Mouse (Mus musculus) liver, embryonic 12.5 days (tissue): ENCODE measurements around the gene Bckdhb. TPM values are rescaled to one million over a fixed set of nuclear protein-coding genes. Genes with fewer than 3 reads are reported as not detected.

ENCODE experiments used
- ATAC-seq: fragments of 200-750 bp; cut with Nextera tagmentation; 2 replicates; pipeline ENCODE4 v1.8.0; 2017; ENCODE audit warnings: moderate number of reproducible peaks, mild to moderate bottlenecking, moderate library complexity
- H3K27ac ChIP-seq: fragments of 300-500 bp; sonication (generic); 2 replicates; pipeline ENCODE4 v1.5.1; 2016; ENCODE audit warnings: mild to moderate bottlenecking
- H3K27me3 ChIP-seq: fragments of 300-500 bp; sonication (generic); replicated peaks from 2 replicates; pipeline ENCODE4 v1.6.1; 2016; ENCODE audit warnings: mild to moderate bottlenecking, moderate library complexity
- H3K36me3 ChIP-seq: fragments of 300-500 bp; sonication (generic); 2 replicates; pipeline ENCODE4 v1.6.1; 2016; ENCODE audit warnings: mild to moderate bottlenecking, moderate library complexity
- H3K4me1 ChIP-seq: fragments of 300-500 bp; sonication (generic); 2 replicates; pipeline ENCODE4 v1.6.1; 2016
- H3K4me2 ChIP-seq: fragments of 300-500 bp; sonication (generic); 2 replicates; pipeline ENCODE4 v1.6.1; 2016; ENCODE audit warnings: mild to moderate bottlenecking, moderate library complexity
- H3K4me3 ChIP-seq: fragments of 300-500 bp; sonication (generic); 2 replicates; pipeline ENCODE4 v1.5.1; 2016; ENCODE audit warnings: mild to moderate bottlenecking, moderate library complexity
- H3K9ac ChIP-seq: fragments of 300-500 bp; sonication (generic); 2 replicates; pipeline ENCODE4 v1.6.1; 2016; ENCODE audit warnings: mild to moderate bottlenecking, moderate library complexity
- H3K9me3 ChIP-seq: fragments of 300-500 bp; sonication (generic); replicated peaks from 2 replicates; pipeline ENCODE4 v1.6.1; 2016; ENCODE audit warnings: mild to moderate bottlenecking, moderate library complexity
- WGBS: fragments of 180-500 bp; shearing (Covaris S2); methylation state at CpG from one replicate; pipeline ENCODE4 v1.1.7; 2016; ENCODE audit not compliant: insufficient replicate concordance; 5-methylcytosine and 5-hydroxymethylcytosine counted together
- polyA plus RNA-seq: library from polyadenylated mRNA; unstranded; fragments of >200 nt; fragmentation: Nextera tagmentation; extraction: Ambion mirVana; gene quantifications from 2 replicates; pipeline ENCODE4 v1.2.1, GENCODE M21; 2016

Gene Bckdhb
- polyA plus RNA-seq, 1 experiment from 2014 or later = 22.4 TPM

DNA sequence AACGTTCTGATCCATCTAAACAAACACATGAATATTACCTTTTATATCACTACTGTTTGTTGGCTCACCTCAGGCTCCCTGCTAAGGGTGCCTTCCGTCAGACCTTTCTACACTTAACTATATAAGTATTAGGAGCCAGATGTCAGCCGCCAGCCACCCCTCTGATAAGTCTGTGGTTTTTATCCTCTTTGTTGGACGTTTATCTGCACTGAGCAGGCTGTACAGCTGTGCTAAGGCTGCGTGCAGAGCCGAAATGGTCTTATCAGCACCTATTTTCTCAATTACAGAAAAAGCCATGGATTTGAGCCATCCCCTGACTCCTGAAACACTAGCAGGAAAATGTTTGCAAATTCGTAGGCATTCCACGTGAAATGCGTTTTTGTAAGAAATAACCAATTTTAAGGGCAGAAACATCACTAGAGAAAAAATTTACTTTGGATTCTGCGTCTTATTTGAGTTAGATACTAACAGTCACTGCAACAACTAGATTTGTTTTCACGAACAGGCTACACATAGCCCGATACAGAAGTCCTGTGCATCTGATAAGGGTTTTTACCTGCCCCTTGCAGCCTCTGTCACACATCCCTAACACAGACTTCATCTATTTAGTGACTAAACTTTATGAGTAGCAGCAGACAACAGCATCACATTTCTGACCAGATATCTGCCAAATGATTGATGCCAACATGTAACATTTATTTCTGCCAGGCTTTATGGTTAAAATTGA, 188.1 kb downstream of the Bckdhb start:
- ATAC-seq = peak; percentile 99
- H3K27me3 ChIP-seq = no peaks in the 10 kb centered on the region
- peak overlapping the region; percentile 67 for H3K27ac ChIP-seq
- peaks cover 45% of the 10 kb centered on the region for H3K4me1 ChIP-seq
- peak overlapping the region; percentile 63 for H3K4me2 ChIP-seq
- WGBS = 13% methylated on average over 12 of the region's 12 CpGs
- no peaks in the 10 kb centered on the region for H3K9me3 ChIP-seq
- H3K36me3 ChIP-seq = no peaks in the 10 kb centered on the region
- peak overlapping the region; percentile 21 for H3K4me3 ChIP-seq
- peak overlapping the region; percentile 12; the same call in 1 of the 2 replicates for H3K9ac ChIP-seq

DNA sequence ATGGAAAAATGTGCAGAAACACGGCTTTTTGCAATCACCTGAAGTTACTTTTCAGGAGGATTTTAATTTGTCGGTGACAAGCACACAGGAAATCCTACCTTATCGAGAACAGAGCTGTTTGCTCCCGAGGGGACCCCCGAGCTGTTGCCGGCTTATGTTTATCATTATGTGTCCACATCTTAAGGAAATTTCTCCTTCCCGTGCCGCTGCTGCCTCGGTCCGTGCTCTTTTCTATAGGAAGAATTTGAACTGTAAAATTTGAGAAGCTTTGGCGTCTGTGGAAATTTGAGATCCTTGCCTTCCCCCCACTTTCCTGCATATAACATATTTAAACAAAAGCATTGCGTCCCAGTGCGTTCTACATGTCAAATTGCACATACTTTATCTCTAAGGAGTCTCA, 189.3 kb downstream of the Bckdhb start:
- no peak overlapping the region; the same call in 1 of the 2 replicates for H3K9ac ChIP-seq
- no peaks in the 10 kb centered on the region for H3K36me3 ChIP-seq
- peak overlapping the region; percentile 31 for H3K4me3 ChIP-seq
- peaks cover 42% of the 10 kb centered on the region for H3K4me1 ChIP-seq
- H3K9me3 ChIP-seq = no peaks in the 10 kb centered on the region
- ATAC-seq = no peak
- H3K4me2 ChIP-seq = peak overlapping the region; percentile 54
- WGBS = 48% methylated on average over 13 of the region's 13 CpGs
- no peaks in the 10 kb centered on the region for H3K27me3 ChIP-seq
- no peak overlapping the region for H3K27ac ChIP-seq

DNA sequence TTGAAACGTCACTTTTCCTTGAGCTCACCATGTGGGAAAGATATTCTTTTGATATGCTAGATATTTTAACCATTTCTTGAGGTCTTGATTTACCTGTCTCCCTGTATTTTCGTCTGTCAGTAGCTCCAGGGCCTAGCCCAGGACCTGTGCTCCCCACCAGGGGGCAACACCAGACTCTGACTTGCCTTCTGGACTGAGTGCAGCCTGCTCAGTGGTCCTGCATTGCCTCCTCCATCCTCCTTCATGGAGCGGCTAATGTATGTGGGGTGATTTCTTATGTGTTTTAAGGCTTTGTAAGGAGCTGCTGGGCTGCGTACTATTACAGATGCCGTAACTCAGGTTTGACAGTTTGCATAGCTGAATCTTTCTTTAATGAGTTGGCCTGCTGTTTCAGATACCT, 192.4 kb downstream of the Bckdhb start:
- Histone ChIP-seq H3K27me3 (no peaks in the 10 kb centered on the region), H3K36me3 (no peaks in the 10 kb centered on the region), H3K4me2 (no peak overlapping the region), H3K9ac (no peak overlapping the region), H3K27ac (no peak overlapping the region), H3K4me1 (peaks cover 22% of the 10 kb centered on the region), H3K4me3 (no peak overlapping the region), H3K9me3 (no peaks in the 10 kb centered on the region)
- ATAC-seq = no peak
- WGBS = 76% methylated on average over 5 of the region's 5 CpGs

DNA sequence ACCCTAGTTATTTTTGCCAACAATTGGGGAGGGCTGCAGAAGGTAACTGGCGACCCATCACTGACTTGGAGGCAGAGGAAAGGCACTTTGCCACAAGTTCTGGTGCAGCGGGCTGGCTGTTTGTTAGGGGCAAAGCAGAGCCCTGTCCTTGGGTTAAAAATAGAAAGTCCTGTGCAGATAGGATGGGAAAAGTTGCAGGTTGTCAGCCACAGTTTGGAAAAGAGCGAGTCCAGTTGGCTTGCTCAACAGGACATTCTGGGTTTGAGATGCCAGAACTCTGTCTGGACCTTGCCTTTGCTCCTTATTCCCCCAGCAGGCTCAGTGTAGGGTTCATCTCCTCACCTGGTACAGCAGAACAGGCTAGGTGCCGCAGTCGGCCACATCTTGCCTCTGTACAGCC, 200.1 kb downstream of the Bckdhb start:
- Histone ChIP-seq H3K36me3 (no peaks in the 10 kb centered on the region), H3K27ac (no peak overlapping the region), H3K27me3 (no peaks in the 10 kb centered on the region), H3K4me2 (no peak overlapping the region), H3K9me3 (no peaks in the 10 kb centered on the region), H3K9ac (no peak overlapping the region), H3K4me1 (no peaks in the 10 kb centered on the region), H3K4me3 (no peak overlapping the region)
- no peak for ATAC-seq
- WGBS = 83% methylated on average over 5 of the region's 5 CpGs

GRCm38 (mm10) chr9:84130338-84130737, 205.4 kb downstream of the Bckdhb start:
- no peak for ATAC-seq

GRCm38 (mm10) chr9:84135062-84135461, 210.1 kb downstream of the Bckdhb start:
- ATAC-seq = no peak
- 75% methylated on average over 12 of the region's 12 CpGs for WGBS

More at GRCm38 (mm10) chr9:84130338-84130737, 205.4 kb downstream of the Bckdhb start:
- Histone ChIP-seq H3K27me3 (no peaks in the 10 kb centered on the region), H3K4me3 (no peak overlapping the region), H3K9me3 (no peaks in the 10 kb centered on the region), H3K36me3 (no peaks in the 10 kb centered on the region), H3K27ac (no peak overlapping the region), H3K4me1 (no peaks in the 10 kb centered on the region), H3K4me2 (no peak overlapping the region), H3K9ac (no peak overlapping the region)
- WGBS = 74% methylated on average over 6 of the region's 6 CpGs

DNA sequence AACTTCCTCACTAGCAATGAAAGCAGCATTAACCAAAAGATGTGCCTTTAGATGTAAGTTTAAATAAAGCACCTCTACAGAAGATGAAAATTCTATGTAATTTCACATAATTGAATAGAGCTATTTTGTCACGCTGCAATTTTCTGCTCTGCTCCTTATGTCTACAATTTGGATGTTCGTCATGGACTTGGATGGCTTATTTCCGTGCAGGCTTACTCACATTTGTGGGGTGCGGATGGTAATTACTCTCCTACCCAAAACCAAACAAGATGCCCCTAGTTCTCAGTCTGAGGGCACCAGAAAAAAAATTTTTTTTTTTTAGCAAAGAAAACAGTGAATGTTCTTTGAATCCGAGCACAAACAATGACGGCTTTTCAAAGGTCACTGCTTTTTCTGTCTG, 212.2 kb downstream of the Bckdhb start:
- Histone ChIP-seq H3K4me2 (no peak overlapping the region), H3K4me1 (no peaks in the 10 kb centered on the region), H3K9ac (no peak overlapping the region), H3K27me3 (no peaks in the 10 kb centered on the region), H3K36me3 (no peaks in the 10 kb centered on the region), H3K9me3 (no peaks in the 10 kb centered on the region), H3K27ac (no peak overlapping the region), H3K4me3 (no peak overlapping the region)
- no peak for ATAC-seq
- WGBS = 81% methylated on average over 6 of the region's 6 CpGs

More at GRCm38 (mm10) chr9:84135062-84135461, 210.1 kb downstream of the Bckdhb start:
- Histone ChIP-seq H3K27ac (no peak overlapping the region), H3K4me1 (no peaks in the 10 kb centered on the region), H3K27me3 (no peaks in the 10 kb centered on the region), H3K9ac (no peak overlapping the region), H3K4me2 (no peak overlapping the region), H3K9me3 (no peaks in the 10 kb centered on the region), H3K36me3 (no peaks in the 10 kb centered on the region), H3K4me3 (no peak overlapping the region)

DNA sequence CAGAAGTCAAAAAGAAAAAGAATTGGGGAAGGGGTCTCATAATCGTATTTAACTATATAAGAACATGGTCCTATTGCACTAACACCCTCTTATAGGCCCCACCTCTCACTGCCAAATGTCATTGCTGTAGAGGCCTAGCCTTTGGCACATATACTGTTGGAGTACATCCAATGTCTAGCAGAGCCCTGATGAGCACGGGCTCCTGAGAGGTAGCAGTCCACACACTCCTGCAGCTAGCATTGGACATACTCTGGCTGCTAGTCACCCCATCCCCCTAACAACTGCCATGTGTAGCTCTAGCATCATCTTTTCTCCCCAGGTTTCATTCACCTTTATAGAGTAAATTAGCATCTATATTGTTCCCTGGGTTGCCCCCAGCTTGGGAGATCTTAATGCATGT, 223.2 kb downstream of the Bckdhb start:
- no peak for ATAC-seq
- no peak overlapping the region for H3K9ac ChIP-seq
- WGBS = 60% methylated on average over 2 of the region's 2 CpGs
- no peak overlapping the region for H3K4me3 ChIP-seq
- no peaks in the 10 kb centered on the region for H3K36me3 ChIP-seq
- no peak overlapping the region for H3K27ac ChIP-seq
- H3K9me3 ChIP-seq = no peaks in the 10 kb centered on the region
- no peaks in the 10 kb centered on the region for H3K27me3 ChIP-seq
- no peak overlapping the region for H3K4me2 ChIP-seq
- no peaks in the 10 kb centered on the region for H3K4me1 ChIP-seq

Other genes with a start within 250 kb of the Bckdhb start
- gene Elovl4, start 118.9 kb upstream of the Bckdhb start, polyA plus RNA-seq = 0.60 and 0.83 TPM in 2 replicates
- 25.0 and 26.4 TPM in 2 replicates for gene Ttk, start 90.5 kb upstream of the Bckdhb start, polyA plus RNA-seq